Mouse (Mus musculus): ENCODE data around the gene Tmem219. TPM values are rescaled to one million over a fixed set of nuclear protein-coding genes. Genes with fewer than 3 reads are reported as not detected.
A peak's percentile ranks its signal among the peaks of the same experiment; 100 is the strongest.
"Not testable (repeated sequence)": the region's sequence is repeated elsewhere in the genome, so short reads cannot be mapped to it uniquely, and the experiment has no call there.

Tmem219 gene
- polyA plus RNA-seq, 1 experiment from 2014 or later, result 25.3 TPM

DNA sequence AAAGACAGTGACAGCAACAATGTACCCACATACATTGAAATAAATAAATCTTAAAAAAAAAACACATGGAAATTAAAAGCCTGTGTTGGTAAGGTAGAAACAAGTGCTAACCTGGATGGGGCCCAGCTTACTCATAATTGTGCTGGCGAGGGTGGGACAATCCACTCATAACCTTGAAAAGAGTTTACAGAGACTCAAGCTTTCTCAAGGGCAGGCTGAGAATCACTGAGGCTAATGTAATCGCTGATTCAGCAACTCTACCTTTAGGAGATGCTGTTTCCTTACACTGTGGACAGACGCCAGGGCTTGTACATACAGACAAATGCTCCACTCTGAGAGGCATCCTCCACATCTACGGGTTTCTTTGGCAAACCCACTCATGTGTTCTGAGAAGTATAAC lies 2.7 kb downstream of the Tmem219 start:
- Histone ChIP-seq H3K27ac (no peak overlapping the region), H3K36me3 (replicated peaks) (no peaks in the 10 kb centered on the region), H3K4me2 (no peak overlapping the region), H3K9me3 (no peaks in the 10 kb centered on the region), H3K27me3 (peaks cover 4% of the 10 kb centered on the region; the same call in 1 of the 2 replicates), H3K9ac (no peak overlapping the region), H3K4me1 (peaks cover 32% of the 10 kb centered on the region), H3K4me3 (replicated peaks) (no peak overlapping the region)
- 82% methylated on average over 4 of the region's 4 CpGs for WGBS
- no peak for ATAC-seq (ENCODE audit: low FRiP score)

GRCm38 (mm10) chr7:126918356-126918755 lies 4.4 kb downstream of the Tmem219 start:
- not testable (repeated sequence) for ATAC-seq (ENCODE audit: low FRiP score); H3K36me3 ChIP-seq (replicated peaks); H3K4me3 ChIP-seq (replicated peaks); H3K27ac ChIP-seq; H3K27me3 ChIP-seq; H3K9me3 ChIP-seq; H3K9ac ChIP-seq; H3K4me2 ChIP-seq
- WGBS, result 49% methylated on average over 4 of the region's 4 CpGs
- peaks cover 30% of the 10 kb centered on the region for H3K4me1 ChIP-seq

DNA sequence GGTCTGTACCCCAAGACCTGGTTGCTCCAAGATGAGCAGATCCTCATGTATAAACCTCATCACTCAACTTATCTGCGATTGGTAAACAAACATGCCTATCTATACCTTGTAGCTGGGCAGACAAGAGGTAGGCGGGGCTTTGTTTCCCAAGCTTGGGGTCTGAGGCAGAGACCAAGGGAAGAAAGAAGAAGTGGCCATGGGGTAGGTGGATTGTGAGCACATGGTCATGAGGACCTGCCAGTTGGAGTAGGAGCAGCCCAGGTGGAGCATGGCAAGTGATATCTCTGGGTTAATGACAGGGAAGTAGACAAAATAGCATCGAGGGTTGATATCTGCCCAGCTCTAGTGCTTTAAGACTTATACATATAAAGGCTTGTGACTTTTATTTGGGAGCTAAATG lies 7.9 kb downstream of the Tmem219 start:
- Histone ChIP-seq H3K4me1 (no peaks in the 10 kb centered on the region), H3K27ac (no peak overlapping the region), H3K4me2 (no peak overlapping the region), H3K36me3 (replicated peaks) (no peaks in the 10 kb centered on the region), H3K27me3 (peaks cover 4% of the 10 kb centered on the region; the same call in 1 of the 2 replicates), H3K9ac (no peak overlapping the region), H3K9me3 (no peaks in the 10 kb centered on the region), H3K4me3 (replicated peaks) (no peak overlapping the region)
- 92% methylated on average over 3 of the region's 3 CpGs for WGBS
- ATAC-seq (ENCODE audit: low FRiP score), result no peak

DNA sequence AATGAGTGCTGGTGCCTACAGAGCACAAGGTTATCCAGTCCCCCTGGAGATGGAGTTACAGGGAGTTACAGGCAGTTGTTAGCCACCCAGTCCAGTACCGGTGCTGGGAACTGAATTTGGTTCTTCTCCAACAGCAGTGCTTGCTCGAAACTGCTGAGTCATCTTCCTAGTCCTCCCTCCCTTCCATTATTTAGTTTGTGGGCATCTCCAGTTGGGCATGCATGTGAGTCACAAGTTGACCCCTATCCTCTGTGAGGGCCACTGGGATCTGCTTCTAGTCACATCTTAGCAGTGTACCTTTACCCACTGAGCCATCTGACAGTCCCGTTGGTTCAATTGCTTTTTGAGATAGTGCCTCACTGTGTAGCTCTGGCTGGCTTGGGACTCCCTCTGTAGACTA lies 17.1 kb downstream of the Tmem219 start:
- Histone ChIP-seq H3K4me1 (no peaks in the 10 kb centered on the region), H3K4me2 (no peak overlapping the region), H3K9ac (no peak overlapping the region), H3K4me3 (replicated peaks) (no peak overlapping the region), H3K36me3 (replicated peaks) (no peaks in the 10 kb centered on the region), H3K9me3 (no peaks in the 10 kb centered on the region), H3K27ac (no peak overlapping the region), H3K27me3 (no peaks in the 10 kb centered on the region)
- no peak for ATAC-seq (ENCODE audit: low FRiP score)
- WGBS, result 81% methylated on average over 3 of the region's 3 CpGs

DNA sequence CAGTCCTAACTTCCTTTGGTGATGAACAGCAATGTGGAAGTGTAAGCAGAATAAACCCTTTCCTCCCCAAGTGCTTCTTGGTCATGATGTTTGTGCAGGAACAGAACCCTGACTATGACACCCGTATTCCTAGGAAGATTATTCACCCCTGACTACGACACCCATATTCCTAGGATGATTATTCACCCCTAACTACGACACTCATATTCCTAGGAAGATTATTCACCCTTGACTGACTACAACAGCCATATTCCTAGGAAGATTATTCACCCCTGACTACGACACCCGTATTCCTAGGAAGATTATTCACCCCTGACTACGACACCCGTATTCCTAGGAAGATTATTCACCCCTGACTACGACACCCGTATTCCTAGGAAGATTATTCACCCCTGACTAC lies 22.9 kb downstream of the Tmem219 start:
- H3K27ac ChIP-seq; ATAC-seq (ENCODE audit: low FRiP score); H3K4me3 ChIP-seq (replicated peaks); H3K9me3 ChIP-seq; H3K36me3 ChIP-seq (replicated peaks); H3K4me2 ChIP-seq; H3K27me3 ChIP-seq; H3K9ac ChIP-seq: not testable (repeated sequence)
- peaks cover 15% of the 10 kb centered on the region for H3K4me1 ChIP-seq
- WGBS, result 95% methylated on average over 8 of the region's 9 CpGs

GRCm38 (mm10) chr7:126898102-126898990 lies 24.4 kb downstream of the Tmem219 start:
- Histone ChIP-seq H3K4me1 (peaks cover 15% of the 10 kb centered on the region), H3K4me2 (peak overlapping the region; percentile 74), H3K36me3 (replicated peaks) (no peaks in the 10 kb centered on the region), H3K9ac (peak overlapping the region; percentile 83), H3K27ac (peak overlapping the region; percentile 79), H3K4me3 (replicated peaks) (peak overlapping the region; percentile 62), H3K9me3 (no peaks in the 10 kb centered on the region), H3K27me3 (no peaks in the 10 kb centered on the region)
- 12% methylated on average over 37 of the region's 37 CpGs for WGBS
- peak; percentile 97 for ATAC-seq (ENCODE audit: low FRiP score)

DNA sequence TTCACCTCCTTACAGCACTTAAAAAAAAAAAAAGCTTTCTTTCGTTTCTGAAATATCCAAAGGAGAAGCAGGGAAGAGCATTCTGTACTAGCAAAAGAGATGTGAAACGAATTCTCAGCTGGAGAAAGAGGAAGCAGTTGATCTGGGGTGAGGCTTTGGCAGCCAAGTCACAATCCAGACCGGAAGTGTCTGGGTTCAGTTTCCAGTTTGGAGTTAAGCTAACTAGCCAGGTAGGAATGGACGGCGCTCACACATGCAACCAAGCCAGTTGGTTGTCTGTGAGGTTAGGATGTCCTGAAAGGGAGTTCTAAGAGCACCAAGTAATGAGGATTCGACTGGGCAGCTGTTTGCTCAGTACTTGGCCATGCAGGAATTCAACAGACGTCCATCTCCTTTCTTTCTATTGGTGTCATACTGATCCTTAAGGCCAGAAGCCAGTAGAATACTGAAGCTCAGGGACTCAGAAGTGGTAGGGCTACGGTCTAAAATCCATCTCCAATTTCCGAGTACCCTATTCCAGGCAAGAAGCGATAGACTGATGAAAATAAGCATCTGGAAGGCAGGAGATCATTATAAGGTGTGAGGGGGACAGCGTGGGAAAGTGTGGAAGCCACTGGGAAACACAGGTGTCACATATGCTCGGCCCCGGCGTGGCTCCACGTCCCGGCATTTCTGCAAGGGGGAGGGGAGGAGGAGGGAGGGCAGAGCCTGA lies 25.2 kb downstream of the Tmem219 start:
- peak overlapping the region; percentile 83 for H3K9ac ChIP-seq
- H3K36me3 ChIP-seq (replicated peaks), result no peaks in the 10 kb centered on the region
- ATAC-seq (ENCODE audit: low FRiP score), result peak; percentile 49; the same call in 1 of the 2 replicates
- H3K9me3 ChIP-seq, result no peaks in the 10 kb centered on the region
- peak overlapping the region; percentile 79 for H3K27ac ChIP-seq
- no peaks in the 10 kb centered on the region for H3K27me3 ChIP-seq
- WGBS, result 27% methylated on average over 16 of the region's 16 CpGs
- H3K4me2 ChIP-seq, result peak overlapping the region; percentile 74
- H3K4me1 ChIP-seq, result peaks cover 15% of the 10 kb centered on the region
- H3K4me3 ChIP-seq (replicated peaks), result peak overlapping the region; percentile 62

DNA sequence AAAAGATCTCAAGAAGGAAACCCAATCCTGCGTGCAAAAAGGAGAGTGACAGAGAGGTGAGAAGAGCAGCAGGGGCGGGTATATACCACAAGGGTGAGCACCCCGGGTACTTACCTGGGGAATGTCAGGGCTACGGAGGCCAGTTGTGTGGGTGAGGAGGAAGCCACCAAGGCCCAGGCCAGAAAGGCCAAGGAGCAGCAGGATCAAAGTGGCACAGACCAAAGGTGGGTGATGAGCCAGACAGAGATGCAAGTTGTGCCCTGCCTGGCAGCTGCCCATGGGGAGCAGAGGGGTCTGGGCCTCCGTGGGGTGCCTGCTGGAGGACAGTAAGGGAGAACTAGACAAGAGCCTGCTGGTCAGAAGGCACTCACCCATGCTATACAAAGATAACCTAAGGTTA lies 25.8 kb downstream of the Tmem219 start:
- no peaks in the 10 kb centered on the region for H3K27me3 ChIP-seq
- H3K9ac ChIP-seq, result peak overlapping the region; percentile 21; the same call in 1 of the 2 replicates
- no peak overlapping the region for H3K27ac ChIP-seq
- no peak for ATAC-seq (ENCODE audit: low FRiP score)
- no peaks in the 10 kb centered on the region for H3K9me3 ChIP-seq
- H3K4me3 ChIP-seq (replicated peaks), result no peak overlapping the region
- H3K36me3 ChIP-seq (replicated peaks), result 0 out of 2 replicates have a peak, but pooled peaks cover under 1% of the 10 kb centered on the region
- H3K4me2 ChIP-seq, result 0 out of 2 replicates have a peak overlapping the region, but pooled peaks have one; percentile 74
- H3K4me1 ChIP-seq, result peaks cover 15% of the 10 kb centered on the region
- 82% methylated on average over 5 of the region's 5 CpGs for WGBS

DNA sequence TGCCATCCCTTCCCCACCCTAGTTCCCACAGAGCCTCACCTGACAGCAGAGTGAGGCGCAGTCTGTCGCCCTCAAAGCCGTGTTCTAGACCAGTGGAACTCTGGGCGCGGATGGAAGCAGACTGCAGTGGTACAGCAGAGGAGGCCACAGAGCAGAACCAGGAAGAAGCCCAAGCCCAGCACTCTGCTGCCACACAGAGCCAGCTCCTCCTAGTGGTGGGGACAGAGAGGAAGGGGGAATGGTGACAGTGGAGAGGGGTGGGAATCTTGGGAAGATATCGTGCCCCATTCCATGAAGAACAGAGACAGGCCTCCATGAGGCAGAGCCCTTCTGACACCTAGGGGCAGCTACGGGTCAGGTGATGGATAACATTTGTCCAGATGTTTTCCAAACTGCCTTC lies 33.9 kb downstream of the Tmem219 start:
- no peaks in the 10 kb centered on the region for H3K9me3 ChIP-seq
- peaks cover 16% of the 10 kb centered on the region for H3K36me3 ChIP-seq (replicated peaks)
- peaks cover under 1% of the 10 kb centered on the region; the same call in 1 of the 2 replicates for H3K4me1 ChIP-seq
- no peak overlapping the region for H3K9ac ChIP-seq
- 51% methylated on average over 7 of the region's 7 CpGs for WGBS
- ATAC-seq (ENCODE audit: low FRiP score), result no peak
- H3K4me3 ChIP-seq (replicated peaks), result no peak overlapping the region
- no peak overlapping the region for H3K4me2 ChIP-seq
- H3K27ac ChIP-seq, result no peak overlapping the region
- H3K27me3 ChIP-seq, result no peaks in the 10 kb centered on the region

DNA sequence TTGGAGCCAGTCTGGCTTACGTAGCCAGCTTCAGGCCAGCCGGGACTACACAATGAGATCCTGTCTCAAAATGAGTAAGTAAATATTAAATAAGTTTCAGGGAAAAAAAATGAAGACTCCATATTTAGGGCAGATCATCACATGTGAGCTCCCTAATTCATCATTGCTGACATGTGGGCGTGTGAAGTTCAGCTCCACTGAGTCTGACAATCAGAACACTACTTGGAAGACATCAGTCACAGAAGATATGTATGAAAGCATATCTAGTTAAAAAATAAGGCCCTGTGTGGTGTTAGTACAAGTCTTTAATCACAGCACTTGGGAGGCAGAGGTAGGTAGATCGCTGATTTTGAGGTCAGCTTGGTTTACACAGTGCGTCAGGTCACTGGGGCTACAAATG lies 35.4 kb downstream of the Tmem219 start:
- Histone ChIP-seq H3K27me3 (no peaks in the 10 kb centered on the region), H3K4me2 (no peak overlapping the region), H3K27ac (no peak overlapping the region), H3K9me3 (no peaks in the 10 kb centered on the region), H3K4me1 (peaks cover 17% of the 10 kb centered on the region), H3K4me3 (replicated peaks) (no peak overlapping the region), H3K36me3 (replicated peaks) (peaks cover 16% of the 10 kb centered on the region), H3K9ac (no peak overlapping the region)
- ATAC-seq (ENCODE audit: low FRiP score), result no peak
- WGBS, result 93% methylated on average over 5 of the region's 5 CpGs

- peak within 1 kb of the TSS; percentile 78 for H3K4me3 ChIP-seq (replicated peaks)
- H3K27ac ChIP-seq, result peak within 1 kb of the TSS; percentile 95
- H3K36me3 ChIP-seq (replicated peaks), result peaks cover 11% of the 10 kb centered on the region
- WGBS, result under 1% methylated on average over 56 of the region's 56 CpGs
- peak within 1 kb of the TSS; percentile 94 for H3K9ac ChIP-seq
- H3K4me2 ChIP-seq, result peak within 1 kb of the TSS; percentile 99
- H3K4me1 ChIP-seq, result peaks cover 37% of the 10 kb centered on the region
- peak; percentile 98 for ATAC-seq (ENCODE audit: low FRiP score)
- no peaks in the 10 kb centered on the region for H3K27me3 ChIP-seq
- no peaks in the 10 kb centered on the region for H3K9me3 ChIP-seq
Observed at GRCm38 (mm10) chr7:126884286-126885164, 38.2 kb downstream of the Tmem219 start, which contains the start of gene Taok2. Gene Taok2 (minus strand): TSS chr7:126884703.

Measured in forebrain, embryonic 12.5 days (tissue).